Mouse (Mus musculus) kidney, postnatal 36 days (tissue): Measurements from ENCODE around the gene Actr8.

Experiments used
- DNase-seq, 2 experiments: peaks; one replicate each; pipeline ENCODE4 v3.0.0; 2021 to 2022; ENCODE audit warnings: mixed read lengths in 2 of 2

The Actr8 gene

DNA sequence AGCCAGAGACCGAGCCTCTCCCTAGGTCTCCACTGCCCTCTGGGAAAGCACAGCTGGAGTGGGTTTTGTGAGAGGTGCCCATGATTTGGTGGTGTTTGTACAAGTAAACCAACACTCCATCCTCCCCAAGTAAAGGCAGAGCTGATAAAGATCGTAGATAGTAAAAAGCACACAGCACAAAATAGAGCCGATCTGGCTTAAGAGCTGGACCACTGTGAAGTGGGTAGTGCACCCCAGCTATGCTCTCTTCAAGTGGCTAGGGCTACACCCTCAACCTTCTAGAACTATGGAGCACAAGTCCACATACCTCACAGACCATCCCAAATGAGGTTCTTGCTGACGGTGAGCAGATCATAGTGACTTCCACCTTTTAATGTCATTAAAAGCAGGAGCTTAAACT is 61.3 kb downstream of the Actr8 start:
- no peak for DNase-seq

- DNase-seq, result peak in 1 of 2 experiments; percentile 44
Observed at GRCm38 (mm10) chr14:30041836-30042235, 63.7 kb downstream of the Actr8 start.

GRCm38 (mm10) chr14:30043356-30043940 is 65.3 kb downstream of the Actr8 start:
- DNase-seq, result no peak

GRCm38 (mm10) chr14:30045239-30045638 is 67.1 kb downstream of the Actr8 start:
- DNase-seq, result no peak

- no peak for DNase-seq
Observed at GRCm38 (mm10) chr14:30045704-30046220, 67.6 kb downstream of the Actr8 start.

DNA sequence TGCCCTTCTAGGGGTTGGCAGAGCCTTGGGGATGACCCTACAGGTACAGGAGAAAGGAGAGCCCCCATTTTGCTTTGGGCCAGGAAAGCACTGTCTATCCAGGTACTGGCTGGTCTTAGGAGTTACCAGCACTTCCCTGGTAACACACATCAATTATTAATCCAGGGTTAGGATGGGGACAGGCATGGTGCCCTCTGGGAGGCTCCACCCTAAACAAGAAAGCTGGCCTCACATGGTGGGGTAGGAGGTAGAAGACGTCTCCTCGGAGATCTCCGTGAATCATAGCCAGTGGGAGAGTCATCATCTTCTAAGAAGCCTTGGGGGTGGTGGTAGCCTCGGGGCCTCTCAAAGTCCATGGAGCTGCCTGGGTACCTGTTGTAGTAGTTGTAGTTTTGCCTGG is 68.8 kb downstream of the Actr8 start:
- peak; percentile 59 to 67 for DNase-seq

DNA sequence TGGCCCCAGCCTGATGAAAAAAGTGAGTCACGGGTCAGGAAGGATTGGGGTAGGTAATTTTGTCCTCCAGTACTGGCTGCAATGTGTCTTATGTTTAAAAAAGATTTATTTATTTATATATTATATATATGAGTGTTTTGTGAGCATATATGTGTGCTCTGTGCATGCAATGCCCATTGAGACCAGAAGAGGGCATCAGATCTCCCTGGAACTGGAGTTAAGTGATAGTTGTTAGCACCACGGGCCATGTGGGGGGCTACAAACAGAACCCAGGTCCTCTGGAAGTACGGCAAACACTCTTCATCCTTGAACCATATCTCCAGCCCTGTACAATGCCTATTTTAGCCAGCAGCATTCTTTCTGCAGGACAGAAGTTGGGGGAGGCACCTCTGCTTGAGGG is 69.9 kb downstream of the Actr8 start:
- peak in 1 of 2 experiments; percentile 38 for DNase-seq

GRCm38 (mm10) chr14:30050280-30050679 is 72.1 kb downstream of the Actr8 start:
- peak; percentile 39 to 54 for DNase-seq

- DNase-seq, result no peak
Observed at GRCm38 (mm10) chr14:30054922-30055321, 76.8 kb downstream of the Actr8 start.
